Mouse (Mus musculus) neural tube, embryonic 10.5 days (tissue): Measurements from ENCODE around the gene Rae1.

ENCODE experiments used
- DNase-seq: peaks from one replicate; pipeline ENCODE4 v3.0.0-alpha.2; 2017; ENCODE audit warnings: low spot score; ENCODE audit errors: extremely low spot score

The Rae1 gene

GRCm38 (mm10) chr2:172999630-173000284 lies at the start of gene Rae1:
Gene Rae1, plus strand, starts transcription at chr2:173000117.
- peak; percentile 100 for DNase-seq

DNA sequence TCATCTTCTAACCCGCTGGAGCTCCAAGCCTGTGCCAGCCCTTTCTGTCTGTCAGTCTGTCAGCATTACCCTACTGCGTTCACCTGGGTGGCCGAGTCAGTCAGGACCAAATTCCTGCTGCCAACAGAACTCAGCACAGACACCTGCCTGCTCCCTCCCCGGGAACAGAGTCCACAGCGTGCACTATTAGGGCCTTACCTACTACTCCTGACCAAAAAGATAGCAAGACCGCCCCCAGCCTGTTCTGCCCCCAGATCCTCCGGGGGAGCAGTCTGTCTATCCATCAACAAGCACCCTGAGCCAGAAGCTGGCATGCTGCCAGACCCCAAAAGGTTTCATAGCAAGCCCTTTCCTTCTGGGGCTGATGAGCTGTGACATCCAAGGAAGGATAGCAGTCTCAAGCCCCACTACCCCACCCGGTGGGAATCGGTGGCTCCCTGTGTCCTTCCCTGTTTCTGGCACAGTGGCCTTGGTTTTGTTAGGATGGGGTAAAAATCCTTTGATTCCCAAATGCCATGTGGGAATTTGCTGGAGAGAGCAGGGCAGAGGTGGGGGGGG lies 49.7 kb upstream of the Rae1 start:
- no peak for DNase-seq

DNA sequence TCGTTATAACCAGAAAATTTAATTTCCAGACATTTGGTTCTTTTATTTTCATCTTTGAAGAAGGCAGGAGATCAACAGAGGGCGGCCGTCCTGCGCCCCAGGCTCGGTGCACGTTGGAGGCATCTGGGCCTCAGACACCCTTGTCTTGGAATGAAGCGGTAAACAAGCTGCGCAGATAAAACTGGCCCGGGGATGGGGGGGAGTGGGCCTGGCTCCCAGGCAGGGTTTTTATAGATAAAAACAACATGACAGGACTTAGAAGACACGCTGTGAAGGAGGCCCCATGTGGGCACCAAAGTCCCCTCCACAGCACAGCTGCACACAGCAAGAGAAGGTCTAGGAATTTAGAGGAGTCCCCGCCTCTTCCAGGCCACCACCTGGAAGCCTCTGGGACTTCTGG lies 49.2 kb upstream of the Rae1 start:
- no peak for DNase-seq

DNA sequence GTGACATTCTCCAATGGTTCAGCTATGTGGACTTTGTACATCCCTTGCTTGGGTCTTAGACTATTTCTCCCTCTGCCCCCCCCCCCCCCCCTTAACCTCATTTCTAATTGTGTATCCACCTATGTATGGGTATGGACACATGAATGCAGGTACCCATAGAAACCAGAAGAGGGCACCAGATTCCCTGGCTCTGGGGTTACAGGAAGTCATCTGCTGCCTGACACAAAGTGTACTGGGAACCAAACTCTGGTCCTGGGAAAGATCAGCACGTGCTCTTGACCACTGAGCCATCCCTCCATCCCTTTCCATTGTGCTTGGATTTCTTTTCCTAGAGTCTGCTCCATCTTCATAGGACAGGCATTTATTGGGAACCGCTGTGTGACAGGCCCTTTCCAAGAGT lies 47.9 kb upstream of the Rae1 start:
- no peak for DNase-seq

- DNase-seq = no peak
These were observed 41.3 kb upstream of the Rae1 start for GRCm38 (mm10) chr2:172958579-172958978.

- no peak for DNase-seq
These were observed 40.7 kb upstream of the Rae1 start for GRCm38 (mm10) chr2:172959006-172959768.

GRCm38 (mm10) chr2:172960350-172960749 lies 39.6 kb upstream of the Rae1 start:
- DNase-seq = no peak

DNA sequence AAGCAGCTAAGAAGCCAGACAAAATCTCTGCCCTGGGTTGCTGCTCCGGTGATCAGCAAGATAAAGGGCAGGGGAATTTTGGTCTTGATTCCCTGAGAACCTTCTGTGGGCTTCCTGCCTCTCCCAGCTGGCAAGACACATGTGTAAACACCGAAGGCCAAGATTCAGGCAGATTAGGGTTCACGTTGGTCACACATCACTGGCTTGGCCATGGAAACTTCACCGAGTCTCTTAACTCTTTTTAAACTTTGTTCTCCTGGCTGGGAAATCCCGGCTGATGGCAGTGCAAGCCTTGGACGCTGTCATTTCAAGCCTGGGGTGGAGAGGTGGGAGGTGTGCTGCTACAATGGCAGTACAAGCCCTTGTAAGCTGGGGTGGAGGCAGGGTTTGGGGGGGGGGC lies 38.7 kb upstream of the Rae1 start:
- DNase-seq = no peak

- no peak for DNase-seq
These were observed 34.7 kb upstream of the Rae1 start for GRCm38 (mm10) chr2:172965249-172965648.

- no peak for DNase-seq
These were observed 33.4 kb upstream of the Rae1 start for GRCm38 (mm10) chr2:172966480-172966879.

- DNase-seq = no peak
These were observed 28.1 kb upstream of the Rae1 start for GRCm38 (mm10) chr2:172971865-172972264.

- DNase-seq = no peak
These were observed 25.9 kb upstream of the Rae1 start for GRCm38 (mm10) chr2:172973806-172974565.

DNA sequence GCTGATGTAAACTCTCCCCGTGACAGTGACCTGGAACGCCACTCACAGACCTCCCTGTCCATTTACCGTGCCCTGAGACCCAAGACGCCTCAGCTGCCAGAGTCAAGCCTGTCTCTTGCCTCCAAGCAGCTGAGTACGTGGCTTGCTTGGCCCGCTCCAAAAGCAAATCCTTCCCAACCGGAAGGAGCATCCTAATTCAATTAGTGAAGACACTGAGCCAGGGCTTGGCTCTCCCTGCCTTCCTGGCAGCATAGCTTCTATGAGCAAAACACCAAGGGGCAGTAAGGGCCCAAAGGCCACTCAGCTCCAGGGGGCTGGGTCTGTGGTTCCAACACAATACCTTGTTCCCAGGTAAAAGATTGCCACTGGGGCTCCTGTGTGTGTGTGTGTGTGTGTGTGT lies 25.2 kb upstream of the Rae1 start:
- DNase-seq = no peak

GRCm38 (mm10) chr2:172975159-172975558 lies 24.8 kb upstream of the Rae1 start:
- no peak for DNase-seq

GRCm38 (mm10) chr2:172976661-172977238 lies 23.2 kb upstream of the Rae1 start:
- no peak for DNase-seq

GRCm38 (mm10) chr2:172977409-172978130 lies 22.3 kb upstream of the Rae1 start, which contains the start of gene Spo11:
Gene Spo11, plus strand, starts transcription at chr2:172977700.
- DNase-seq = peak; percentile 44

- no peak for DNase-seq
These were observed 21.7 kb upstream of the Rae1 start for GRCm38 (mm10) chr2:172978131-172978633.

- no peak for DNase-seq
These were observed 20.1 kb upstream of the Rae1 start for GRCm38 (mm10) chr2:172979666-172980345.

- no peak for DNase-seq
These were observed 16.9 kb upstream of the Rae1 start for GRCm38 (mm10) chr2:172982776-172983561.
